Mouse (Mus musculus): Measurements from ENCODE around the gene Repin1. TPM values are rescaled to one million over a fixed set of nuclear protein-coding genes. Genes with fewer than 3 reads are reported as not detected.

Gene Repin1
- polyA plus RNA-seq (2014; fragmentation: Illumina TruSeq; extraction: RNeasy Lipid Tissue Mini Kit (QIAGEN cat#74804); ENCODE audit: low read depth, low replicate concordance), result 31.7 TPM

GRCm38 (mm10) chr6:48593158-48594042, at the start of gene Repin1, which contains the start of gene Gm44965:
TSS of gene Repin1 (plus strand) at chr6:48593883.
TSS of gene Gm44965 (plus strand) at chr6:48593941.

GRCm38 (mm10) chr6:48554280-48555103, 39.2 kb upstream of the Repin1 start, which contains the start of gene Lrrc61:
TSS of gene Lrrc61 (plus strand) at chr6:48554796.

GRCm38 (mm10) chr6:48572572-48573061, 21.1 kb upstream of the Repin1 start, which contains the start of gene Rarres2:
TSS of gene Rarres2 (minus strand) at chr6:48572789.

GRCm38 (mm10) chr6:48589194-48589750, 4.4 kb upstream of the Repin1 start, which contains the start of gene Gm45021:
TSS of gene Gm45021 (plus strand) at chr6:48589610.

GRCm38 (mm10) chr6:48601271-48602079, 7.8 kb downstream of the Repin1 start, which contains the start of gene Zfp775:
TSS of gene Zfp775 (plus strand) at chr6:48602063.

GRCm38 (mm10) chr6:48626464-48626863, 32.8 kb downstream of the Repin1 start, which contains the start of gene AI854703:
TSS of gene AI854703 (plus strand) at chr6:48626764.

GRCm38 (mm10) chr6:48646995-48647394, 53.3 kb downstream of the Repin1 start, which contains the start of gene Gimap8:
TSS of gene Gimap8 (plus strand) at chr6:48647234.

Other genes starting within 250 kb of the Repin1 start
- 14.2 TPM for gene Krba1, start 198.3 kb upstream of the Repin1 start, polyA plus RNA-seq (2014; fragmentation: Illumina TruSeq; extraction: RNeasy Lipid Tissue Mini Kit (QIAGEN cat#74804); ENCODE audit: low read depth, low replicate concordance)
- 13.7 TPM for gene Zfp467, start 148.1 kb upstream of the Repin1 start, polyA plus RNA-seq (2014; fragmentation: Illumina TruSeq; extraction: RNeasy Lipid Tissue Mini Kit (QIAGEN cat#74804); ENCODE audit: low read depth, low replicate concordance)
- gene Sspo, start 145.7 kb upstream of the Repin1 start, polyA plus RNA-seq (2014; fragmentation: Illumina TruSeq; extraction: RNeasy Lipid Tissue Mini Kit (QIAGEN cat#74804); ENCODE audit: low read depth, low replicate concordance), result 0.63 TPM
- 68.8 TPM for gene Atp6v0e2, start 56.3 kb upstream of the Repin1 start, polyA plus RNA-seq (2014; fragmentation: Illumina TruSeq; extraction: RNeasy Lipid Tissue Mini Kit (QIAGEN cat#74804); ENCODE audit: low read depth, low replicate concordance)
- gene Lrrc61, start 39.1 kb upstream of the Repin1 start, polyA plus RNA-seq (2014; fragmentation: Illumina TruSeq; extraction: RNeasy Lipid Tissue Mini Kit (QIAGEN cat#74804); ENCODE audit: low read depth, low replicate concordance), result 37.3 TPM
- 317 TPM for gene Rarres2, start 21.1 kb upstream of the Repin1 start, polyA plus RNA-seq (2014; fragmentation: Illumina TruSeq; extraction: RNeasy Lipid Tissue Mini Kit (QIAGEN cat#74804); ENCODE audit: low read depth, low replicate concordance)
- gene Gm45021, start 4.3 kb upstream of the Repin1 start, polyA plus RNA-seq (2014; fragmentation: Illumina TruSeq; extraction: RNeasy Lipid Tissue Mini Kit (QIAGEN cat#74804); ENCODE audit: low read depth, low replicate concordance), result not detected
- gene Gm44965, start 58 bp downstream of the Repin1 start, polyA plus RNA-seq (2014; fragmentation: Illumina TruSeq; extraction: RNeasy Lipid Tissue Mini Kit (QIAGEN cat#74804); ENCODE audit: low read depth, low replicate concordance), result not detected
- gene Zfp775, start 8.2 kb downstream of the Repin1 start, polyA plus RNA-seq (2014; fragmentation: Illumina TruSeq; extraction: RNeasy Lipid Tissue Mini Kit (QIAGEN cat#74804); ENCODE audit: low read depth, low replicate concordance), result 5.2 TPM
- gene AI854703, start 32.9 kb downstream of the Repin1 start, polyA plus RNA-seq (2014; fragmentation: Illumina TruSeq; extraction: RNeasy Lipid Tissue Mini Kit (QIAGEN cat#74804); ENCODE audit: low read depth, low replicate concordance), result 0.65 TPM
- 8.7 TPM for gene Gimap8, start 53.4 kb downstream of the Repin1 start, polyA plus RNA-seq (2014; fragmentation: Illumina TruSeq; extraction: RNeasy Lipid Tissue Mini Kit (QIAGEN cat#74804); ENCODE audit: low read depth, low replicate concordance)
- gene Gimap9, start 82.2 kb downstream of the Repin1 start, polyA plus RNA-seq (2014; fragmentation: Illumina TruSeq; extraction: RNeasy Lipid Tissue Mini Kit (QIAGEN cat#74804); ENCODE audit: low read depth, low replicate concordance), result 6.5 TPM
- gene Gimap4, start 90.7 kb downstream of the Repin1 start, polyA plus RNA-seq (2014; fragmentation: Illumina TruSeq; extraction: RNeasy Lipid Tissue Mini Kit (QIAGEN cat#74804); ENCODE audit: low read depth, low replicate concordance), result 19.0 TPM
- 22.4 TPM for gene Gimap6, start 114.3 kb downstream of the Repin1 start, polyA plus RNA-seq (2014; fragmentation: Illumina TruSeq; extraction: RNeasy Lipid Tissue Mini Kit (QIAGEN cat#74804); ENCODE audit: low read depth, low replicate concordance)
- gene Gm28053, start 124.7 kb downstream of the Repin1 start, polyA plus RNA-seq (2014; fragmentation: Illumina TruSeq; extraction: RNeasy Lipid Tissue Mini Kit (QIAGEN cat#74804); ENCODE audit: low read depth, low replicate concordance), result 1.7 TPM
- gene Gimap7, start 124.7 kb downstream of the Repin1 start, polyA plus RNA-seq (2014; fragmentation: Illumina TruSeq; extraction: RNeasy Lipid Tissue Mini Kit (QIAGEN cat#74804); ENCODE audit: low read depth, low replicate concordance), result 0.68 TPM
- 5.4 TPM for gene Gimap1, start 145.2 kb downstream of the Repin1 start, polyA plus RNA-seq (2014; fragmentation: Illumina TruSeq; extraction: RNeasy Lipid Tissue Mini Kit (QIAGEN cat#74804); ENCODE audit: low read depth, low replicate concordance)
- 4.5 TPM for gene Gimap5, start 152.3 kb downstream of the Repin1 start, polyA plus RNA-seq (2014; fragmentation: Illumina TruSeq; extraction: RNeasy Lipid Tissue Mini Kit (QIAGEN cat#74804); ENCODE audit: low read depth, low replicate concordance)
- 5.8 TPM for gene Gimap3, start 177.0 kb downstream of the Repin1 start, polyA plus RNA-seq (2014; fragmentation: Illumina TruSeq; extraction: RNeasy Lipid Tissue Mini Kit (QIAGEN cat#74804); ENCODE audit: low read depth, low replicate concordance)
- gene Tmem176a, start 247.0 kb downstream of the Repin1 start, polyA plus RNA-seq (2014; fragmentation: Illumina TruSeq; extraction: RNeasy Lipid Tissue Mini Kit (QIAGEN cat#74804); ENCODE audit: low read depth, low replicate concordance), result 249 TPM
- gene Tmem176b, start 247.6 kb downstream of the Repin1 start, polyA plus RNA-seq (2014; fragmentation: Illumina TruSeq; extraction: RNeasy Lipid Tissue Mini Kit (QIAGEN cat#74804); ENCODE audit: low read depth, low replicate concordance), result 309 TPM

Data from adipose tissue, adult 10 weeks (tissue).